Comparison of ENCODE assay signal across 8 mouse cellular contexts in the genomic region with DNA sequence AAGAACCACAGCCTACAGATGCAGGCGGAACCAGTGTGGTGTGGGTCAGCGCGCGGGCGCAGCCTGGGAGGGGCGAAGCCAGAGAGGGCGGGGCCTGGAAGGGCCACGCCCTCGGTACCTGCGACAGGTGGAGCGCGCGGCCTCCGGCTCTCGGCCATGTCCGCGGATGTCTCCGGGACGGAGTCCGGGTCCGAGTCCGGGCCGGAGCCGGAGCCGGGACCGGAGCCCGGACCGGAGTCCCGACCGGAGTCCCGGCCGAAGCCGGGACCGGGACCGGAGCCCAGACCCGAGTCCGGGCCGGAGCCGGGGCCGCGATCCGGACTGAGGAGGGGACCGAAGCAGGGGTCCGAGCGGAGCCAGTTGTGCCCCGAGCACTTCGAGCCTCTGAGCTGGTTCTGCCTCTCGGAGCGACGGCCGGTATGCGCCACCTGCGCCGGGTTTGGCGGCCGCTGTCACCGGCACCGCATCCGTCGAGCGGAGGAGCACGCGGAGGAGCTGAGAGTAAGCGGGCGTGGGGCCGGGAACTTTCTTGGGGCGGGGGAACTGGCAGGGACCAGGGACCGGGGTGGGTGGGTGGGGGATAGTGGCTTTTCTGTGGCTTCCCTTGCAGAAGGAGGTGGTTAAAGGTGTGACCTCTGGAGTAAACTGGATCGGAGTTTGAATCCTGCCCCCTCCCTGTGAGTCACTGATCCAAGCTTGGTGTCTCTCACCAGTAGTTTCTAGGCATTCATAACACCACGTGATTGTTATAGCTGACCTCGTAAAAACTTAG. TPM values are rescaled to one million over a fixed set of nuclear protein-coding genes. Genes with fewer than 3 reads are reported as not detected.
DNase-seq lines count a peak whose midpoint lies in the region; ATAC-seq and TF ChIP-seq lines count a peak whose summit lies in the region.

Gene Bspry (plus strand): TSS at position 117 of the 772 bp plus-strand sequence.

- no peak for TF ChIP-seq POLR2A in spleen, adult 2 months (IDR thresholded peaks at IDR 0.05; ENCODE audit: low read depth, low read length)

- H3K4me2 ChIP-seq in heart, embryonic 13.5 days = peak within 1 kb of the TSS; percentile 93

- peaks cover 55% of the 10 kb centered on the region for H3K27me3 ChIP-seq in heart, embryonic 13.5 days (replicated peaks)
- no peaks in the 10 kb centered on the region for H3K27me3 ChIP-seq in spleen, adult 2 months (ENCODE audit: control insufficient read depth, insufficient read depth, low read length)

- peak; percentile 55 to 56 for DNase-seq in adrenal gland, adult 18-20 months (ENCODE audit: low spot score in 2 of 2)
- no peak for DNase-seq in adrenal gland, postnatal 4 days (ENCODE audit: low spot score in 2 of 2)
- peak; percentile 29 to 47 for DNase-seq in cerebellum, postnatal 14 days
- peak; percentile 88 for DNase-seq in kidney, postnatal 14 days
- DNase-seq in lung, postnatal 4 days = peak; percentile 73 to 81
- DNase-seq in spleen, adult 2 months (ENCODE audit: low read depth in 1 of 2, low spot score in 2 of 2) = peak in 1 of 2 experiments; percentile 49
- DNase-seq in frontal cortex, postnatal 10 days (ENCODE audit: low spot score in 2 of 2) = no peak

- no peak within 1 kb of the TSS for H3K27ac ChIP-seq in heart, embryonic 13.5 days (replicated peaks)
- peak within 1 kb of the TSS; percentile 50 for H3K27ac ChIP-seq in spleen, adult 2 months (ENCODE audit: insufficient read depth, low read length)

- H3K36me3 ChIP-seq in heart, embryonic 13.5 days = no peaks in the 10 kb centered on the region
- no peaks in the 10 kb centered on the region for H3K36me3 ChIP-seq in spleen, adult 2 months (ENCODE audit: control insufficient read depth, insufficient read depth, low read length)

- 2% methylated on average over 66 of the region's 71 CpGs for WGBS in heart, embryonic 13.5 days
- WGBS in spleen, adult 2 months = 2% methylated on average over 71 of the region's 71 CpGs

- no peaks in the 10 kb centered on the region for H3K9me3 ChIP-seq in heart, embryonic 13.5 days

- peak within 1 kb of the TSS; percentile 71 for H3K9ac ChIP-seq in heart, embryonic 13.5 days

- TF ChIP-seq CTCF in spleen, adult 2 months (IDR thresholded peaks at IDR 0.05; ENCODE audit: extremely low read depth, insufficient read depth, insufficient read length, insufficient replicate concordance) = no peak

- peaks cover 13% of the 10 kb centered on the region for H3K4me1 ChIP-seq in heart, embryonic 13.5 days
- H3K4me1 ChIP-seq in spleen, adult 2 months (ENCODE audit: control insufficient read depth, insufficient read depth, insufficient read length) = peaks cover 13% of the 10 kb centered on the region

- peak within 1 kb of the TSS; percentile 59 for H3K4me3 ChIP-seq in heart, embryonic 13.5 days
- H3K4me3 ChIP-seq in spleen, adult 2 months (ENCODE audit: extremely low read depth, insufficient read depth, insufficient read length) = peak within 1 kb of the TSS; percentile 49

- peak; percentile 80 for ATAC-seq in heart, embryonic 13.5 days (ENCODE audit: extremely low read depth, insufficient number of reproducible peaks, low FRiP score, low TSS enrichment)

RNA-seq across cellular contexts. Expression of gene Bspry, which starts in this region (rescaled TPM):
- total RNA-seq in adrenal gland, adult 18-20 months (2021) = 1 to 10 TPM; 3.7 to 9.6 TPM
- 1 to 10 TPM; 2.7 to 4.6 TPM for total RNA-seq in adrenal gland, postnatal 4 days (2021)
- polyA plus RNA-seq in heart, embryonic 13.5 days (2015; fragmentation: Nextera tagmentation; extraction: Ambion mirVana) = 0.99 and 1.1 TPM in 2 replicates
- 2.1 and 3.2 TPM in 2 replicates for polyA plus RNA-seq in spleen, adult 2 months (2012; rRNA removed)

Comparison
In these comparisons a context has a peak if more than half of its experiments do, and no peak if none do; other contexts are left out.
1. DNase-seq: peak in adrenal gland, adult 18-20 months (2 of 2), cerebellum, postnatal 14 days (2 of 2), kidney, postnatal 14 days (single experiment) and lung, postnatal 4 days (2 of 2); none in adrenal gland, postnatal 4 days (0 of 2) and frontal cortex, postnatal 10 days (0 of 2).